Mouse (Mus musculus) naive thymus-derived CD4-positive, alpha-beta T cell, adult 2 months (primary cell): ENCODE results near the gene Lyrm7.
"Not testable (repeated sequence)": the region's sequence is repeated elsewhere in the genome, so short reads cannot be mapped to it uniquely, and the experiment has no call there.

ENCODE experiments used
- DNase-seq: peaks from one replicate; pipeline ENCODE4 v3.0.0-alpha.2; 2011; ENCODE audit warnings: low read depth

Gene Lyrm7

GRCm38 (mm10) chr11:54881051-54881474 is 20.3 kb upstream of the Lyrm7 start:
- no peak for DNase-seq

- DNase-seq: no peak
Observed at GRCm38 (mm10) chr11:54879922-54880321, 19.2 kb upstream of the Lyrm7 start.

GRCm38 (mm10) chr11:54879434-54879833 is 18.7 kb upstream of the Lyrm7 start:
- peak; percentile 87 for DNase-seq

GRCm38 (mm10) chr11:54878893-54879292 is 18.2 kb upstream of the Lyrm7 start:
- no peak for DNase-seq

- DNase-seq: no peak
Observed at GRCm38 (mm10) chr11:54876031-54876430, 15.3 kb upstream of the Lyrm7 start.

GRCm38 (mm10) chr11:54871831-54872537 is 11.3 kb upstream of the Lyrm7 start:
- no peak for DNase-seq

GRCm38 (mm10) chr11:54869318-54869717 is 8.6 kb upstream of the Lyrm7 start:
- DNase-seq: no peak

- DNase-seq: no peak
Observed at GRCm38 (mm10) chr11:54868445-54868844, 7.7 kb upstream of the Lyrm7 start.

- DNase-seq: no peak
Observed at GRCm38 (mm10) chr11:54867903-54868434, 7.3 kb upstream of the Lyrm7 start.

- no peak for DNase-seq
Observed at GRCm38 (mm10) chr11:54867049-54867385, 6.3 kb upstream of the Lyrm7 start.

- DNase-seq: peak; percentile 94
Observed at GRCm38 (mm10) chr11:54866119-54867048, 5.7 kb upstream of the Lyrm7 start, which contains the start of gene Hint1. Hint1 (plus strand) TSS chr11:54866383.

GRCm38 (mm10) chr11:54865330-54866085 is 4.8 kb upstream of the Lyrm7 start:
- no peak for DNase-seq

- DNase-seq: peak; percentile 59
Observed at GRCm38 (mm10) chr11:54862621-54863520, 2.2 kb upstream of the Lyrm7 start.

GRCm38 (mm10) chr11:54861471-54862420 is 1.0 kb upstream of the Lyrm7 start:
- no peak for DNase-seq

- peak; percentile 69 for DNase-seq
Observed at GRCm38 (mm10) chr11:54859322-54860165, 1.2 kb downstream of the Lyrm7 start.

GRCm38 (mm10) chr11:54858880-54859279 is 1.8 kb downstream of the Lyrm7 start:
- not testable (repeated sequence) for DNase-seq

GRCm38 (mm10) chr11:54851656-54852055 is 9.1 kb downstream of the Lyrm7 start:
- no peak for DNase-seq

- DNase-seq: peak; percentile 70
Observed at GRCm38 (mm10) chr11:54849961-54850758, 10.6 kb downstream of the Lyrm7 start.
